Mouse (Mus musculus) heart, embryonic 11.5 days (tissue): ENCODE measurements around the gene Panx2. TPM values are rescaled to one million over a fixed set of nuclear protein-coding genes. Genes with fewer than 3 reads are reported as not detected.

Source experiments
- ATAC-seq: fragments of 200-750 bp; cut with Nextera tagmentation; replicated peaks from 2 replicates; pipeline ENCODE4 v1.8.0; 2017; ENCODE audit warnings: moderate library complexity; ENCODE audit not compliant: insufficient number of reproducible peaks, low FRiP score, low TSS enrichment
- H3K27ac ChIP-seq: fragments of 300-500 bp; sonication (generic); 2 replicates; pipeline ENCODE4 v1.5.1; 2014; ENCODE audit warnings: mild to moderate bottlenecking, low read depth, low read length
- H3K27me3 ChIP-seq: fragments of 300-500 bp; sonication (generic); 2 replicates; pipeline ENCODE4 v1.6.1; 2014; ENCODE audit warnings: mild to moderate bottlenecking, low read length, mixed read lengths; ENCODE audit not compliant: control insufficient read depth, insufficient read depth
- H3K36me3 ChIP-seq: fragments of 300-500 bp; sonication (generic); 2 replicates; pipeline ENCODE4 v1.6.1; 2014; ENCODE audit warnings: mild to moderate bottlenecking, low read length, moderate library complexity, mixed read lengths; ENCODE audit not compliant: control insufficient read depth, insufficient read depth
- H3K4me1 ChIP-seq: fragments of 300-500 bp; sonication (generic); 2 replicates; pipeline ENCODE4 v1.6.1; 2014; ENCODE audit warnings: low read length; ENCODE audit not compliant: control insufficient read depth, insufficient read depth
- H3K4me2 ChIP-seq: fragments of 300-500 bp; sonication (generic); 2 replicates; pipeline ENCODE4 v1.6.1; 2014; ENCODE audit warnings: mild to moderate bottlenecking, moderate library complexity
- H3K4me3 ChIP-seq: fragments of 300-500 bp; sonication (generic); 2 replicates; pipeline ENCODE4 v1.5.1; 2014; ENCODE audit warnings: low read depth, low read length
- H3K9ac ChIP-seq: fragments of 300-500 bp; sonication (generic); 2 replicates; pipeline ENCODE4 v1.6.1; 2014; ENCODE audit warnings: mild to moderate bottlenecking, low read depth, low read length, moderate library complexity
- H3K9me3 ChIP-seq: fragments of 300-500 bp; sonication (generic); replicated peaks from 2 replicates; pipeline ENCODE4 v1.6.1; 2016; ENCODE audit warnings: low read length; ENCODE audit not compliant: control insufficient read depth
- WGBS: fragments of 180-500 bp; shearing (Covaris S2); extraction: QIAGEN DNeasy Blood & Tissue Kit; methylation state at CpG from one replicate; pipeline ENCODE4 v1.1.7; 2014; ENCODE audit not compliant: insufficient replicate concordance; 5-methylcytosine and 5-hydroxymethylcytosine counted together
- polyA plus RNA-seq: library from polyadenylated mRNA; unstranded; fragments of >200 nt; fragmentation: Nextera tagmentation; extraction: Ambion mirVana; gene quantifications from 2 replicates; pipeline ENCODE4 v1.2.1, GENCODE M21; 2014

The Panx2 gene
- polyA plus RNA-seq, 1 experiment from 2014 or later: 1.5 TPM

DNA sequence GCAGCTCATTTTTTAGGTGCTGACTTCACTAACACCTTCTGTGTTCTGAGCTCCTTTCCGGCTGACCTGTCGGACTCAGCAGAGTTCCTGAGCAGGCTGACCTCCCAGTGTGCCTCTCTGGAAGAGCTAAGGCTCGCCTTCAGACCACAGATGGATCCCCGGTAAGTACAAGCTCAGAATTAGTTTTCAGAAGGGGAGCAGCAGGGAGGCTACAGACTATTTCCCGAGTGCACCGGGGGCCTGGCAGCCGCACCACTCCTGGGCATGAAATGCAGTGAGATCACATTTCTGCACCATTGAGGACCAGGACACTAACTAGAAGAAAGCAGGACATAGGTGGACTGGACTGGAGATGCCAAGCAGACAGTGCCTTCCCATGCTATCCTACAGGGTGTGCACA, 39.1 kb downstream of the Panx2 start:
- H3K4me3 ChIP-seq: no peak overlapping the region
- no peaks in the 10 kb centered on the region for H3K4me1 ChIP-seq
- ATAC-seq: no peak
- peaks cover 63% of the 10 kb centered on the region for H3K36me3 ChIP-seq
- no peak overlapping the region for H3K27ac ChIP-seq
- no peaks in the 10 kb centered on the region for H3K27me3 ChIP-seq
- WGBS: 90% methylated on average over 7 of the region's 7 CpGs
- no peak overlapping the region for H3K4me2 ChIP-seq
- H3K9ac ChIP-seq: no peak overlapping the region
- no peaks in the 10 kb centered on the region for H3K9me3 ChIP-seq

DNA sequence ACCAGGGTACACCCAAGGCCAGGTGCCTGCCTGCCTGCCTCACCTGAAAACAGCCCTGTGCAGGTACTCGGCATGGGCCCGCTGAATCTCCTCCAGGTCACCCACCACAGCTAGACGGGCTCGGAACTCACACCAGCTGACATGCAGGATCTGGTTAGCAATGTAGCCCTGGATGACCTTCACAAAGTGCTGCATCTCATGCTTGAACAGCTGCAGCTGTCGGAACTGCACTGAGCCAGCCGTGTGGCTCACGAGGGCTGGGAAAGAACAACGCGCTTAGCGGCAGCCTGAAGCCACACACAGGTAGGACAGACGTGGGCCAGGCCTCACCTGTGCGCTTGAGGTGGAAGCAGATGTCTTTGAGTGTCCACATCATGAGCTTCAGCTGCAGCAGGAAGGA, 41.3 kb downstream of the Panx2 start:
- Histone ChIP-seq H3K9ac (no peak overlapping the region), H3K4me3 (no peak overlapping the region), H3K9me3 (no peaks in the 10 kb centered on the region), H3K4me2 (no peak overlapping the region), H3K27me3 (no peaks in the 10 kb centered on the region), H3K4me1 (no peaks in the 10 kb centered on the region), H3K36me3 (peaks cover 70% of the 10 kb centered on the region), H3K27ac (no peak overlapping the region)
- 90% methylated on average over 12 of the region's 12 CpGs for WGBS
- ATAC-seq: no peak

DNA sequence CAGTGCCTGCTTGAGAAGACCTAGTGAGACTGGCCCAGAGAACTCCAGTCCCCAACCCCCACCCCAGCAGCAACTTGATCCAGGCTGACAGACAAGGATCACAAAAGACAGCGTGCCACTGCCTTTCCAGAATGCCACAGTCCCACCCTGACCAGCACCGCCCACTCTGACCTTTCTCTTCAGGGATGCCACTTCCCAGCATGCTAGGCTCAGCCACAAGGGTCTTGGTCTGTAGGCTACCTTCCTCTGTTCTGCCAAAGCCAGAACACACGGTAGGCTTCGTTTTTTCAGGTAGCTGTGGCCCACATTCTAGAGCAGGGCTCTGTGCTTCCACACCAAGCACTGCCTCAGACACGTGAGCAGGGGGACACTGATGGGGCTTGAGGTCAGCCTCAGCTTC, 43.1 kb downstream of the Panx2 start:
- peaks cover 62% of the 10 kb centered on the region for H3K36me3 ChIP-seq
- H3K9me3 ChIP-seq: no peaks in the 10 kb centered on the region
- no peak overlapping the region for H3K4me2 ChIP-seq
- no peak overlapping the region for H3K9ac ChIP-seq
- 81% methylated on average over 5 of the region's 5 CpGs for WGBS
- H3K4me1 ChIP-seq: no peaks in the 10 kb centered on the region
- no peak for ATAC-seq
- H3K4me3 ChIP-seq: no peak overlapping the region
- no peaks in the 10 kb centered on the region for H3K27me3 ChIP-seq
- no peak overlapping the region for H3K27ac ChIP-seq

DNA sequence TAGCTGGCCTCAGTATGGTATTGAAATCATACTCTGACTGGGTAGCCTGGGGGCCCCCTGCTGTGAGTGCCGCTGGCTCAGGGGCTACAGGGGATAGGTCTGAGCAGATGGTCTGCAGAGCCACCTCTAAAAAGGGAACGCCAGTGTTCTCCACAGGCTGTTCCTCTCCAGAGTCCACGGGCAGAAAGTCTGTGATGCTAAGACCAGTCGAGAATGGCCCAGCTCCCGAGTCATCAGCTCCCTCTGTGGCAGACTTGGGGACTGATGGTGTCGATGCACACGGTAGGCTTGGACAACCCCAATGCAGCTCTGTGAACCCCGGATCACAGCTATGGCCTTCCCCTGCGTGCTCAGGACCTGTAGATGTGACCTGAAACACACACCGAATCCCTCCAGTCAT, 44.4 kb downstream of the Panx2 start:
- Histone ChIP-seq H3K4me3 (no peak overlapping the region), H3K36me3 (peaks cover 54% of the 10 kb centered on the region)
- WGBS: 85% methylated on average over 10 of the region's 10 CpGs

DNA sequence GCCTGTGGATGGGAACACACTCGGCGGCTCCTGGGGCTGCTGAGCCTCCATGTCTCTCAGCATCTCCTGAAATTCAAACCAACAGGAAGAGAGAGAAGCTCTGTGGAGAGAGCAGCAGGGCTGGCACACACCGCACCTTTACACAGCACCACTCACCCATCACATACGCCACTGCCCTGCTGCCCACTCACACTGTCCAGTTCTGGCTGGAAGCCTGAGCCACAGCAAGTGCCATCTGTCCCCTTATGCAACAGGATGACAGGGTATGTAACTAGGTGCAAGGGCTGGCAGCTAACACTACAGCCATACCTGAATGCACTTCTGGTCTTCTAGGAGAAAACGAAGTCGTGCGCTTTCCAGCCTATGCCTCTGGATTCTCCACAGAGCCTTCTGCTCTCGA, 44.9 kb downstream of the Panx2 start:
- Histone ChIP-seq H3K4me3 (no peak overlapping the region), H3K27me3 (no peaks in the 10 kb centered on the region), H3K27ac (no peak overlapping the region), H3K9me3 (no peaks in the 10 kb centered on the region), H3K4me1 (no peaks in the 10 kb centered on the region), H3K4me2 (no peak overlapping the region), H3K36me3 (peaks cover 49% of the 10 kb centered on the region), H3K9ac (no peak overlapping the region)
- 91% methylated on average over 8 of the region's 8 CpGs for WGBS
- ATAC-seq: no peak

More for the DNA sequence above, 44.4 kb downstream of the Panx2 start:
- no peak for ATAC-seq
- Histone ChIP-seq H3K4me1 (no peaks in the 10 kb centered on the region), H3K27me3 (no peaks in the 10 kb centered on the region), H3K4me2 (no peak overlapping the region), H3K9me3 (no peaks in the 10 kb centered on the region), H3K9ac (no peak overlapping the region), H3K27ac (no peak overlapping the region)

DNA sequence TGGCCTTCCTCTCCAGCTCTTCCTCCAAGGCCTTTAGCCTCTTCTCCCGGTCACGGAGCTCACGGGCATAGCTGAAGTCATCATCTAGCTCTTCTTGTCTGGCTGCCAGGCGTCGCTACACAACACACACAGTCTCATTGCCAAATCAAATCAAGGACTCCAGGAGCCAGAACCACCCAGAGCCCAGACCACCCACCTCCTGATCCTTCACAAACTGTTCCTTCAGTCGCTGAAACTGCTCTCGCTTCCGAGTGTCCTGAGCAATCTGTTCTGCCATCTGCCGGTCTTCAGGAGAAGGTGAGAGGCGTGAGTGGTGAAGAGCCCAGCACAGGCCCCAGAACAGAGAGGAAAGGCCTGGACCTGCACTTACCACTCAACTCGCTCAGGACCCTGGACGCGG, 46.5 kb downstream of the Panx2 start:
- Histone ChIP-seq H3K36me3 (peaks cover 46% of the 10 kb centered on the region), H3K4me3 (no peak overlapping the region), H3K4me2 (no peak overlapping the region), H3K27me3 (no peaks in the 10 kb centered on the region), H3K27ac (no peak overlapping the region), H3K9me3 (no peaks in the 10 kb centered on the region), H3K4me1 (no peaks in the 10 kb centered on the region), H3K9ac (no peak overlapping the region)
- ATAC-seq: no peak
- 89% methylated on average over 13 of the region's 13 CpGs for WGBS

DNA sequence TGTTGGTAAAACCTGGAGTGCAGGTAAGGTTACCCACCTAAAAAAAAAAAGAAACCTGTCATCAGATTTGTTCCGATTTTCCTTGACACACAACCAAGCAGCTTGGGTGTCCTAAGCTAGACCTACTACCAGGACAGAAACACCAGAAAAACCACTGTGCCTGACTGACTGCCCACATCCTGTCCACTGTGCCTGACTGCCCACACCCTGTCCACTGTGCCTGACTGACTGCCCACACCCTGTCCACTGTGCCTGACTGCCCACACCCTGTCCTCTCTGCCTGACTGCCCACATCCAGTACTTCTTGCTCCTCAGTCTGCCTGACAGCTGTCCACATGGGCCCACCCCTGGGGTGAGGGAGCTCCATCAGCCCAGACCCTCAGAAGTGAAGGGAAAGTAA, 47.4 kb downstream of the Panx2 start:
- Histone ChIP-seq H3K27ac (no peak overlapping the region), H3K27me3 (no peaks in the 10 kb centered on the region), H3K36me3 (peaks cover 42% of the 10 kb centered on the region), H3K9ac (no peak overlapping the region), H3K4me2 (no peak overlapping the region), H3K9me3 (no peaks in the 10 kb centered on the region), H3K4me1 (no peaks in the 10 kb centered on the region), H3K4me3 (no peak overlapping the region)
- no peak for ATAC-seq
- 100% methylated on average over 1 of the region's 1 CpGs for WGBS

DNA sequence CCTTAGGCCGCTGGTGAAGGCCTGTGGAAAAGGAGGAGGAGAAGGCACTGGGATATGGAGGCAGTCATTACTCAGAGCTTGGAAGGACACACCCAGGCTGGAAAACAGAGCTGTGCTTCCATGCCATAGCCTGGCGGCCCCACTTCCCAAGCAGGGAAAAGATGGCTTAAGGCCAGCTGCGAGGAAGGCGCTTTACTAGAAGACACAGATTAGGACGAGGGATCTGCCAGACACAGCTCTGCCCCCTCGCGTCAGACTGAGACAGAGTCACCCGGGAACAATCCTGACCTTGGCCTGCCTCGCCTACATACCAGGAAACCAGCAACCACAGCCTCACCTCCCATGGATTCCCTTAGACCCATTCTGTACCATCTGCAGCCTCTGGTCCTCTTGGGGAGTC, 50.6 kb downstream of the Panx2 start:
- no peak for ATAC-seq
- Histone ChIP-seq H3K4me1 (no peaks in the 10 kb centered on the region), H3K27ac (no peak overlapping the region), H3K4me2 (no peak overlapping the region), H3K9me3 (no peaks in the 10 kb centered on the region), H3K27me3 (no peaks in the 10 kb centered on the region), H3K4me3 (no peak overlapping the region), H3K36me3 (peaks cover 26% of the 10 kb centered on the region), H3K9ac (no peak overlapping the region)
- WGBS: 78% methylated on average over 9 of the region's 9 CpGs

DNA sequence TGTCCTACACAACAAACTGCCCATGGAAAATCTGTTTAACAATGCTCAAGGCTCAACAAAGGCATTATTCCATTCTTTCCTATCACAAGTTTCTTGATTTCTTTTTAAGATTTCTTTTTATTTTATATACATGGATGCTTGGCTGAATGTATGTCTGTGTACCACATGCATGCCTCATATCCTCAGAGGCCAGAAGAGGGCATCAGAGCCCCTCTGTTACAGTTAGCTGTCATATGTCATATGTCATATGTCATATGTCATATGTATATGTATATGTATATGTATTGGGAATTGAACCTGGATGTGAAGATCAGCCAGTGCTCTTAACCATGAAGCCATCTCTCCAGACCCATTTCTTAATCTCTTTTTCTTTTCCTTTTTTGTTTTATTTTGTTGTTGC, 58.5 kb downstream of the Panx2 start:
- H3K27me3 ChIP-seq: no peaks in the 10 kb centered on the region
- H3K4me1 ChIP-seq: peaks cover 20% of the 10 kb centered on the region
- H3K4me3 ChIP-seq: no peak overlapping the region
- H3K4me2 ChIP-seq: no peak overlapping the region
- no peaks in the 10 kb centered on the region for H3K9me3 ChIP-seq
- H3K27ac ChIP-seq: no peak overlapping the region
- peaks cover 13% of the 10 kb centered on the region for H3K36me3 ChIP-seq
- no peak for ATAC-seq
- H3K9ac ChIP-seq: no peak overlapping the region
